Mouse (Mus musculus) Muller cell, postnatal 12 days (primary cell): ENCODE data around the gene Rnf130.

Experiments used
- DNase-seq: peaks from one replicate; pipeline ENCODE4 v3.0.0-alpha.2; 2015; ENCODE audit errors: inconsistent ontology term

Rnf130 gene

GRCm38 (mm10) chr11:50024445-50024832 lies 707 bp upstream of the Rnf130 start:
- DNase-seq = no peak

- DNase-seq = peak; percentile 53
Measured at GRCm38 (mm10) chr11:50025721-50026520, 775 bp downstream of the Rnf130 start.

- peak; percentile 48 for DNase-seq
Measured at GRCm38 (mm10) chr11:50026521-50027090, 1.5 kb downstream of the Rnf130 start.

- DNase-seq = no peak
Measured at GRCm38 (mm10) chr11:50028416-50028815, 3.3 kb downstream of the Rnf130 start.

GRCm38 (mm10) chr11:50034155-50034554 lies 9.0 kb downstream of the Rnf130 start:
- no peak for DNase-seq

GRCm38 (mm10) chr11:50035726-50036125 lies 10.6 kb downstream of the Rnf130 start:
- no peak for DNase-seq

GRCm38 (mm10) chr11:50036781-50037460 lies 11.8 kb downstream of the Rnf130 start:
- peak; percentile 26 for DNase-seq

GRCm38 (mm10) chr11:50038757-50039156 lies 13.6 kb downstream of the Rnf130 start:
- no peak for DNase-seq

GRCm38 (mm10) chr11:50041148-50041547 lies 16.0 kb downstream of the Rnf130 start:
- DNase-seq = no peak

GRCm38 (mm10) chr11:50042345-50042997 lies 17.3 kb downstream of the Rnf130 start:
- no peak for DNase-seq

- no peak for DNase-seq
Measured at GRCm38 (mm10) chr11:50044454-50044853, 19.3 kb downstream of the Rnf130 start.

- no peak for DNase-seq
Measured at GRCm38 (mm10) chr11:50047610-50048009, 22.5 kb downstream of the Rnf130 start.

GRCm38 (mm10) chr11:50048115-50048514 lies 23.0 kb downstream of the Rnf130 start:
- no peak for DNase-seq

GRCm38 (mm10) chr11:50050392-50050791 lies 25.2 kb downstream of the Rnf130 start:
- no peak for DNase-seq

- no peak for DNase-seq
Measured at GRCm38 (mm10) chr11:50057713-50058112, 32.6 kb downstream of the Rnf130 start.

- no peak for DNase-seq
Measured at GRCm38 (mm10) chr11:50058277-50058676, 33.1 kb downstream of the Rnf130 start.

- no peak for DNase-seq
Measured at GRCm38 (mm10) chr11:50059045-50059444, 33.9 kb downstream of the Rnf130 start.

GRCm38 (mm10) chr11:50062116-50062515 lies 37.0 kb downstream of the Rnf130 start:
- no peak for DNase-seq

- no peak for DNase-seq
Measured at GRCm38 (mm10) chr11:50066088-50066487, 40.9 kb downstream of the Rnf130 start.

- no peak for DNase-seq
Measured at GRCm38 (mm10) chr11:50073830-50074229, 48.7 kb downstream of the Rnf130 start.

GRCm38 (mm10) chr11:50076756-50077155 lies 51.6 kb downstream of the Rnf130 start:
- DNase-seq = no peak
